Mouse (Mus musculus) WW6 (cell line): ENCODE measurements around the gene Gm38392.
"Not testable (repeated sequence)": the region's sequence is repeated elsewhere in the genome, so short reads cannot be mapped to it uniquely, and the experiment has no call there.

Source experiments
- DNase-seq: peaks from one replicate; pipeline ENCODE4 v3.0.0-alpha.2; 2013; ENCODE audit warnings: low read depth, low spot score

The Gm38392 gene

GRCm38 (mm10) chr3:88276529-88277143 is 10.4 kb downstream of the Gm38392 start:
- peak; percentile 55 for DNase-seq

GRCm38 (mm10) chr3:88276121-88276520 is 10.9 kb downstream of the Gm38392 start:
- no peak for DNase-seq

DNA sequence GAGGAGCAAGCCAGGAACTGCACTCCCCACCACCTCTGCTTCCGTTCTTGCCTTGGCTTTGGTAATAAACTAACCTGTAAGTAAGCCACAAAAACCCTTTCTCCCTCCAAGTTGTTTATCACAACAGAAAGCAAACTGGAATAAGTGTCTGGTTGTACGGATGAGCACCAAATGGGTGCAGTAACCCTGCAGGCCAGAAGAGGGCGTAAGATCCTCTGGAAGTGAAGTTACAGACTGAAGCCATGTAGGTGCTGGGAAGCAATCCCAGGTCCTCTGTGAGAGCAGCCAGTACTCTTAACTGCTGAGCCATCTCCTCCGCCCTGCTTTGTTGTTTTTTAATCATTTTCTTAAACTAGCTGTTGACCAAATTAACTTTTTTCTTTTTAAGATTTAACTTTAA is 13.0 kb downstream of the Gm38392 start:
- no peak for DNase-seq

DNA sequence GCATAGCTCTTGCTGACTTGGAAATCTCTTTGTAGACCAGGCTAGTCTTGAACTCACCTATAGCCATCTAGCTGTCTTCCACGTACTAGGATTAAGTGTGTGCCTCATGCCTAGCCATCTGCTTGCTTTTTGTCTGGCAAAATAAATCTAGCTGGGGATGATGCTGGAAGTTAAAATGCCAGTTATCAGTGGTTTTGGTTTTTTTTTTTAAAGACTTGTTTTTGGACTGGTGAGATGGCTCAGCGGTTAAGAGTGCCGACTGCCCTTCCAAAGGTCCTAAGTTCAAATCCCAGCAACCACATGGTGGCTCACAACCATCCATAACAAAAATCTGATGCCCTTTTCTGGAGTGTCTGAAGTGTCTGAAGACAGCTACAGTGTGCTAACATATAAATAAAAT is 15.2 kb downstream of the Gm38392 start:
- DNase-seq, result no peak

DNA sequence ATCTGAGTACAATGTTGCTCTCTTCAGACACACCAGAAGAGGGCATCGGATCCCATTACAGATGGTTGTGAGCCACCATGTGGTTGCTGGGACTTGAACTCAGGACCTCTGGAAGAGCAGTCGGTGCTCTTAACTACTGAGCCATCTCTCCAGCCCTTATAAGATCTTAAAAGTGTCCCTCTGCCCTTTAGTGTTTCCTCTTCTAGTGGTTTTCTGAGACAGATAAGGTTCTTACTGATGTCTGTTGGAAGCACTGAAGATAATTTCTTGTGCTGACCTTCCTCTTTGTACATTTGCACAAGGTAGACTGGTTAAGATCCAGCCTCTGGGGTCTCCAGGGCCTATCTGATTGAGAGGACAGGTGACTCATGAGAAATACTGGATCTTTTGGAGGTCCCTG is 15.7 kb downstream of the Gm38392 start:
- DNase-seq, result not testable (repeated sequence)

GRCm38 (mm10) chr3:88268991-88269390 is 18.0 kb downstream of the Gm38392 start:
- DNase-seq, result no peak

DNA sequence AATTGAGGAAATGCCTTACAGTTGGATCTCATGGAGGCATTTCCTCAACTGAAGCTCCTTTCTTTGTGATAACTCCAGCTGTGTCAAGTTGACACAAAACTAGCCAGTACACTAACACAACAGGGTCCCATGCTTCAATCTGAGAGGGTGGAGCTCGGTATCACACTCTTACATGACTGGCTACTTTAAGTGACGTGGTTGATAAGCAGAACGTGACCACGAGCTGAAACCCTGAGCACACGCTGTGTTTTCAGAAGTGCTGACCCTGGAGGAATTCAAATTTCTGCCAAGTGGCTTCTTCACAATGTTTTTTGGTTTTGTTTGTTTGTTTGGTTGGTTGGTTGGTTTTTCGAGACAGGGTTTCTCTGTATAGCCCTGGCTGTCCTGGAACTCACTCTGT is 19.0 kb downstream of the Gm38392 start:
- DNase-seq, result not testable (repeated sequence)

DNA sequence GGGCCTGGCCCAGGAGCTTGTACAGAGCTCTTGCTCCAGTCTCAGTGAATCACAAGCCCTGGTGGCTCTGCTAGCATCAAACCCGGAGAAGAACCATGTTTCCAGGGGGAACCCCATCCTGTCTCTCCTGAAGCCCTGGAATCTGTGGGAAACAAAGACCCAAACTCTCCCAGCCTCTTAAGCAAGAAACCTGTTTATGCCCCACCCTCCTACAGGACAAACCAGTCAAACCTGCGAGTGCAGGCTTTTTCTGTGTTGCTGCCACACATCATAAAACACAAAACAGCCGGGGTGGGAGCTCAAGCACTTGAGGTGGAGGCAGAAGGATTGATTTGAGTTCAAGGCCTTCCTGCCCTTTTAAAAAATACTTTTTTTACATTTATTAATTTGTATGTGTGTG is 24.7 kb downstream of the Gm38392 start:
- DNase-seq, result no peak

GRCm38 (mm10) chr3:88256382-88256781 is 30.6 kb downstream of the Gm38392 start:
- DNase-seq, result no peak

- no peak for DNase-seq
Observed at GRCm38 (mm10) chr3:88255950-88256349, 31.1 kb downstream of the Gm38392 start.

GRCm38 (mm10) chr3:88254268-88254926 is 32.6 kb downstream of the Gm38392 start, which contains the start of gene Rhbg:
TSS of gene Rhbg (minus strand) at chr3:88254709.
- DNase-seq, result no peak

DNA sequence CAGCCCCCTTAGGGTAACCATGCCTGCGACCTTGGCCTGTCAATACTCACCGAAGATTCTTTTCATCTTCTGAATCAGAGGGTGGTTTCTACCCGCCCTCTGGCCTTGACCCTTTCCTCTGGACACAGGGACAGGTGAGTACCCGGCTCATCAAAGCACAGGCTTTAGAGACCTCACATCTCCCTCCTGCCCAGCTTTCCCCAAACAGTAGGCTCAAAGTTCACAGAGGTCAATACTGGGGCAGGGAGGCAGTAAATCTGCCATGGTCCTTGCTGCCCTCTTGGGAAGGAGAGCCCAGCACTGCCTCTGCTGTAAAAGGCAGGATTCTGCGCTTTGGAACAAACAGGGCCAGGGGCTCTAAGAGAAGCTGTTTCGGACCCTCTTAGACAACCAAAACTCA is 34.3 kb downstream of the Gm38392 start:
- DNase-seq, result no peak

DNA sequence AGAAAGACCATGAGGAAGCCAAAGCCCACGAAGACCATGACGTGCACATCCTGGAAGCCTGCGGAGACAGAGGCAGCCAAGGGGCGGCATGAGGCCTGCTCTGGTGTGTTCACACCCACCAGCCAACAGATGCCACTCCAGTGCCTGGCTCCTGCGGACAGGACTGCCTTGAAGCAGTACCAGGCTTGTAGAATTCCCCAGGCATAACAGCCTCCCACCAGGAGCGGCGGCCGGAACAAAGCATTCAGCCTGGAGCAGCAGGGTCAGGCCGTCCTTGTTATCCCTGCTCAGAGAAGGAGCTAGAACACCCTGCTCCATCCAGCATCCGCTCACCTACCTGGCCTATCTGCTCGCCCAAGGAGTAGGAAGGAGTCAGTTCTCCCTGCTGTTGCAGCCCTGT is 38.6 kb downstream of the Gm38392 start:
- no peak for DNase-seq

DNA sequence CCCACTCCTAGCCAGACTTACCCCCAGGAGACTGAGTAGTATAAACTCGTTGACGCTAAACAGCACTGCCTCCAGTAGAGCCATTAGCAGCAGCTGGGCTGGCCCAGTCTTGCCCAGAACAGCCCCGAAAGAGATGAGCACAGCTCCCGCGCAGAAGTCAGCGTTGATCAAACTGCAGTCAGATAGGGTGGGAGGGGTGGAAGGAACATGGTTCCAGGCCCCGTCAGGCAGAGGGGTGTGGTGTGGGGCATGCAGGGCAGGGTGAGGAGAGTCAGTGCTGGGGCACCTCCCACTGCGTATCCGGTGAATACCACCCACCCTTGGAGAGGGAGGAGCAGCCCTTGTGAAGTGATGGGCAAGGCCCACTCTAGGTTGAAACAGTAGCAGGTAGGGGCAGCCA is 39.3 kb downstream of the Gm38392 start:
- no peak for DNase-seq

- peak; percentile 65 for DNase-seq
Observed at GRCm38 (mm10) chr3:88245811-88246210, 41.2 kb downstream of the Gm38392 start.

GRCm38 (mm10) chr3:88244071-88244470 is 42.9 kb downstream of the Gm38392 start:
- DNase-seq, result no peak

GRCm38 (mm10) chr3:88242531-88242930 is 44.5 kb downstream of the Gm38392 start:
- no peak for DNase-seq

DNA sequence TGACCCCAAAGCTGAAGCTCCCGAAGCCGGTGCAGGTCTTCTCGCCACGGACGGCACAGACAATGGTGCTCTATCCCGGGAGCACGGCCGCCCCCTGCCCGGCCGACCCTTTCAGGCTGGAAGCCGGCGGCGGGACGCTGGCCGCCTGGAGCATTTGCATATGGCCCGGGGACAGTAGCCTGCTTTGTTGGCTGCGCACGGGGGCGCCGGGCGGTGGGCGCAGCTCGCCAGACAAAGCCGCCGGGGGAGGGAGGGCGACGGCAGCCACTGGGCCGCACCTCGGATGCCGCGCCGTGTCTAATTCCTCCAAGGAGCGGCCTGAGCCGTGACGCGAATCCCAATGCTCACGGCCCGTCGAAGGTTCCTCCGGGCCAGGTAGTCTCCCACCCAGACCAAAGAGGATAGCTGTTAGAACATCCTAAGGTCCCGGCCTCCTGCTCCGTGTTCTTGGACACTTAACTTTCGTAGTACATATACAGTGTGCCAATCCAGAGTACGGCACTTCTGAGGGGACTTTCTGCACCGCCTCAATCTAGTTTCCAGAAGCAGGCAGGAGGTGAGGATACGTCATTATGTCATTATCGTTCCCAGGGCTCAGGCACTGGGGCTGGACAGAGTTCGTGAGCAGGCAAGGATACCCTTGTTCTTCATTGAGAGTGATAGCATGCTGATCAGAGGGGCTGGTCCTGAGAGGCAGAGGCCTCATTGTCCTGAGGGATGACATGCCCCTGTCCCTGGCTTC is 45.8 kb downstream of the Gm38392 start:
- DNase-seq, result no peak

- no peak for DNase-seq
Observed at GRCm38 (mm10) chr3:88239446-88239845, 47.6 kb downstream of the Gm38392 start.

GRCm38 (mm10) chr3:88238866-88239391 is 48.1 kb downstream of the Gm38392 start:
- no peak for DNase-seq

DNA sequence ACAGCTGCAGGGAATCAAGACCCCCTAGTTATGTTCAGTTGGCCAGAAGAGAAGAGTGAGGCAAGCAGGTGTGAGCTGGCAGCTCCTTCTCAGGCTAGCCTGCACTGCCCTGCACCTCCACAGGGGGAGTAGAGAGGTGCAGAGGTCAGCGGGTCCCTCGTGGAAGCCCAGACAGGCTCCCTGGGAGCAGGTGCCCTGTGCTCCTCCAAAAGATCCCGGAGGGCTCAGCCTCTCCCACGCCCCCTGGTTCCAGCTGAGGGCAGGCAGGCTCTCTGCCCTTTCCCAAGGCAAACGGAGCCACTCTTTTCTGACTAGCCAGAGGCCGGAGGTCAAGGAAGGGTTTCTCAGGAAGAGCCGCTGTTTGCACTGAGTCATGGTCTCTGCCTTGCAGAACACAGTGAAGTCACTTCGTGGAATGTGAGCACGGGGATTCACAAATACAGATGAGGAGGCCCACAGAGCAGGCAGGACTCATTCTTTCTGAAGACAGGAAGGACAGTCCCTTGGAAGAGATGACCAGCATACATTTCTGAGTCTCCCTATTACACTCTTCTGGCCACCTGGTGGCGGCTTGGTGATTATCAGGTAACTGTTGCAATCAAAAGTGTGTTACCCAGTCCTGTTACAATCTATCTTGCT is 49.3 kb downstream of the Gm38392 start:
- DNase-seq, result no peak

DNA sequence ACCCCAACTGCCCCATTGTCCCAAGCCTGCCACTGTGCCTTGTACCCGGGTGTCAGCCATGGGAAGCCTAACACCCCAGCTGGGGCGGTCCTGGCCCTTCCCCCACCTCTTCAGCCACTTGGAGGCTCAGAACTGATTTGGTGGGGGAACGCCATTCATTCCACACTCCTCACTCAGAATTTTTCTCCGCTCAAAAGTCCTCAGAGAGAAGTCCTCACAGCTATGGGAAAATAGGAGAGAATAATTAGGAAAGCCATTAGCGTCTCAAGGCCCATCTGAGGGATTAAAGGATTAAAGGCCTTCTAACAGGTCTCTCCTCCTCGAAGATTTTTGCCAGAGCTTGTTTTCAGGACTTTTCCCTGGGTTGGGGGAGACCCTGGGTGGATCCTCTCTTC is 49.9 kb downstream of the Gm38392 start:
- DNase-seq, result no peak
